Mouse (Mus musculus) thymus, adult 2 months (tissue): Measurements from ENCODE around the gene Gm21698. TPM values are rescaled to one million over a fixed set of nuclear protein-coding genes. Genes with fewer than 3 reads are reported as not detected.

Experiments used
- polyA plus RNA-seq: library from polyadenylated mRNA; depleted of rRNA; stranded (reverse); fragments of >200 nt; gene quantifications from 2 replicates; pipeline ENCODE4 v1.2.3, GENCODE M21; 2012; rRNA removed

Gm21698 gene
- polyA plus RNA-seq, 1 experiment = 0.03 TPM

Other genes with a start within 250 kb of the Gm21698 start
- 0.43 and 1.7 TPM in 2 replicates for gene Actr3b, start 228.7 kb downstream of the Gm21698 start, polyA plus RNA-seq
- not detected in 2 replicates for gene Gm21663, start 46.3 kb downstream of the Gm21698 start, polyA plus RNA-seq
- not detected in 2 replicates for gene Gm21671, start 34.2 kb downstream of the Gm21698 start, polyA plus RNA-seq
- not detected in 2 replicates for gene Gm21680, start 16.0 kb downstream of the Gm21698 start, polyA plus RNA-seq
- not detected in 2 replicates for gene Gm1979, start 16.1 kb upstream of the Gm21698 start, polyA plus RNA-seq
- gene Gm5862, start 34.3 kb upstream of the Gm21698 start, polyA plus RNA-seq = not detected in 2 replicates
- not detected in 2 replicates for gene Speer4a, start 50.9 kb upstream of the Gm21698 start, polyA plus RNA-seq
- not detected in 2 replicates for gene Gm7347, start 69.9 kb upstream of the Gm21698 start, polyA plus RNA-seq
- not detected in 2 replicates for gene Gm10471, start 100.6 kb upstream of the Gm21698 start, polyA plus RNA-seq
- 0.03 TPM in 1 of 2 replicates, not detected in the other for gene 5031410I06Rik, start 116.7 kb upstream of the Gm21698 start, polyA plus RNA-seq
- not detected in 2 replicates for gene Gm10220, start 132.8 kb upstream of the Gm21698 start, polyA plus RNA-seq